Mouse (Mus musculus) liver, embryonic 16.5 days (tissue): ENCODE data around the gene Olfr575. TPM values are rescaled to one million over a fixed set of nuclear protein-coding genes. Genes with fewer than 3 reads are reported as not detected.

ENCODE experiments used
- ATAC-seq: fragments of 200-750 bp; cut with Nextera tagmentation; 2 replicates; pipeline ENCODE4 v1.8.0; 2017; ENCODE audit warnings: low read depth, mild to moderate bottlenecking, moderate number of reproducible peaks, moderate library complexity
- H3K27ac ChIP-seq: fragments of 300-500 bp; sonication (generic); 2 replicates; pipeline ENCODE4 v1.5.1; 2014; ENCODE audit warnings: mild to moderate bottlenecking, low read length
- H3K27me3 ChIP-seq: fragments of 300-500 bp; sonication (generic); 2 replicates; pipeline ENCODE4 v1.6.1; 2014; ENCODE audit warnings: low read depth, low read length, mixed read lengths; ENCODE audit not compliant: control insufficient read depth, insufficient read depth
- H3K36me3 ChIP-seq: fragments of 300-500 bp; sonication (generic); 2 replicates; pipeline ENCODE4 v1.6.1; 2014; ENCODE audit warnings: mild to moderate bottlenecking; ENCODE audit not compliant: control insufficient read depth, insufficient read depth
- H3K4me1 ChIP-seq: fragments of 300-500 bp; sonication (generic); 2 replicates; pipeline ENCODE4 v1.6.1; 2014; ENCODE audit warnings: low read depth, low read length, mixed read lengths; ENCODE audit not compliant: control insufficient read depth
- H3K4me2 ChIP-seq: fragments of 300-500 bp; sonication (generic); 2 replicates; pipeline ENCODE4 v1.6.1; 2014; ENCODE audit warnings: low read depth, low read length, mixed read lengths
- H3K4me3 ChIP-seq: fragments of 300-500 bp; sonication (generic); 2 replicates; pipeline ENCODE4 v1.5.1; 2014; ENCODE audit warnings: low read depth, mild to moderate bottlenecking, low read length
- H3K9ac ChIP-seq: fragments of 300-500 bp; sonication (generic); 2 replicates; pipeline ENCODE4 v1.6.1; 2014; ENCODE audit warnings: low read depth, low read length
- H3K9me3 ChIP-seq: fragments of 300-500 bp; sonication (generic); replicated peaks from 2 replicates; pipeline ENCODE4 v1.6.1; 2016; ENCODE audit warnings: low read length; ENCODE audit not compliant: control insufficient read depth
- WGBS: fragments of 180-500 bp; shearing (Covaris S2); extraction: QIAGEN DNeasy Blood & Tissue Kit; methylation state at CpG from one replicate; pipeline ENCODE4 v1.1.7; 2014; ENCODE audit not compliant: insufficient replicate concordance; 5-methylcytosine and 5-hydroxymethylcytosine counted together
- polyA plus RNA-seq: library from polyadenylated mRNA; unstranded; fragments of >200 nt; fragmentation: Nextera tagmentation; extraction: Ambion mirVana; gene quantifications from 2 replicates; pipeline ENCODE4 v1.2.1, GENCODE M21; 2015

The Olfr575 gene
- polyA plus RNA-seq, result not detected in 2 replicates

DNA sequence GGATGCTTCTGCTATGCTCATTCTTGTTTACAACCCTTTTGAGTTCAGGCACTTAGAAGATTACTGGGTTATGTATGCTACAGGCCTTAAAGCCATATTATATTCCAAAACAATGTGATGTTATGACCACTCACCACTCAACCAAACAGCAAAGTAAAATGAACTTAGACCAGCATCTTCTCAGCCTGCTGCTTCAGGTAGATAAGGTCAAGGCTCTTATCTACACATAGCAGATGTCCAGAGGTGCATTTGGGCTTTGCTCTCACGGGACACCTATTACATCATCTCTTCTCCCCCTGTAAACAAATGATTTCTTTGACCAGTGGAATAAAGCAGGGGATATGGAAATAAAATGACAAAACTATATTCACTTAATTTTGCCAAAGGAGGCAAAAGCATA is at the start of gene Olfr575:
TSS of gene Olfr575 (minus strand) at position 183 of the 400 bp plus-strand sequence.
- no peak within 1 kb of the TSS for H3K4me3 ChIP-seq
- no peaks in the 10 kb centered on the region for H3K4me1 ChIP-seq
- H3K9ac ChIP-seq, result no peak within 1 kb of the TSS
- H3K27ac ChIP-seq, result peak within 1 kb of the TSS; percentile 57
- H3K27me3 ChIP-seq, result no peaks in the 10 kb centered on the region
- no peaks in the 10 kb centered on the region for H3K36me3 ChIP-seq
- no peaks in the 10 kb centered on the region for H3K9me3 ChIP-seq
- no peak within 1 kb of the TSS for H3K4me2 ChIP-seq
- WGBS, result 7% methylated on average over 1 of the region's 1 CpGs
- ATAC-seq, result peak; percentile 94

DNA sequence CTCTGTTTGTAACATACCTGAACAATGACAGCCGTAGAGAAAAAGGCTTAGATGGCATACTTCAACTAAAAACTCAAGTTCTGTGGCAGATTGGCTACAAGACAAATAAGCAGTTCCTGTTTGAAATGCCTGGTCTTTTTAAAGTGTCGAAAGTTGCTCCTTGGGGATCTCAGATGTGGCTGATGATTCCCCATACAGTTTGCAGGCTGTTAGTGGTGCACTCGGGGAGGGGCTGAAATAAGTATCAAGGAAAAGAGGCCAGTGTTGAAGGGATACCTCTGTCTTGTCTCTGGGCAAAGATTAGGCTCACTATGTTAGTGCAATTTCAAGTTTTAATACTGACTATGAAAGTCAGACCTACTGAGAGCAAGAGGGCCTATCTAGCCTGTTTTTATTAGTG is 30.6 kb upstream of the Olfr575 start, which contains the start of gene Olfr578:
TSS of gene Olfr578 (minus strand) at position 101 of the 400 bp plus-strand sequence.
- 52% methylated on average over 3 of the region's 3 CpGs for WGBS
- Histone ChIP-seq H3K9ac (no peak within 1 kb of the TSS), H3K4me2 (no peak within 1 kb of the TSS), H3K27me3 (no peaks in the 10 kb centered on the region), H3K36me3 (no peaks in the 10 kb centered on the region), H3K27ac (no peak within 1 kb of the TSS), H3K4me1 (no peaks in the 10 kb centered on the region), H3K9me3 (no peaks in the 10 kb centered on the region), H3K4me3 (no peak within 1 kb of the TSS)
- no peak for ATAC-seq

DNA sequence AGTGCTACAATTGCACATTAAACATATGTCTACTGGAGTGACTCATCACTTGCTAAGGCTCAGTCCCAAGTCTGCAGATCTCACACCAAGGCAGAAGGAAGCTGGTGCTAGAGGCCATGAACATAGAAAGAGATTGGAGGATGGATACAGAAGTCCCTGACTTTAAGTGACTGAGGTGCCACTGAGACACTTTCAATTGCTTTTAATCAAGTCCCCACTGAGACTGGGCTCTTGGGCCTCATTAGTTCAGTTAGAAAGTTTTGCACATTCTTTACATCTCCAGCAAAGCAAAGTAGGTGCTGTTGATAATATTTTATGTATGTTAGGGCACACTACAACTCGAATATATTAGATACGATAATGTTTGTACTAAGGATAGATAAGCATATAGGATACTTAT is 17.3 kb upstream of the Olfr575 start, which contains the start of gene Olfr577:
TSS of gene Olfr577 (minus strand) at position 101 of the 400 bp plus-strand sequence.
- Histone ChIP-seq H3K27ac (no peak within 1 kb of the TSS), H3K9ac (no peak within 1 kb of the TSS), H3K4me2 (no peak within 1 kb of the TSS), H3K27me3 (no peaks in the 10 kb centered on the region), H3K9me3 (no peaks in the 10 kb centered on the region), H3K4me3 (no peak within 1 kb of the TSS), H3K4me1 (no peaks in the 10 kb centered on the region), H3K36me3 (no peaks in the 10 kb centered on the region)
- 69% methylated on average over 2 of the region's 2 CpGs for WGBS
- no peak for ATAC-seq

DNA sequence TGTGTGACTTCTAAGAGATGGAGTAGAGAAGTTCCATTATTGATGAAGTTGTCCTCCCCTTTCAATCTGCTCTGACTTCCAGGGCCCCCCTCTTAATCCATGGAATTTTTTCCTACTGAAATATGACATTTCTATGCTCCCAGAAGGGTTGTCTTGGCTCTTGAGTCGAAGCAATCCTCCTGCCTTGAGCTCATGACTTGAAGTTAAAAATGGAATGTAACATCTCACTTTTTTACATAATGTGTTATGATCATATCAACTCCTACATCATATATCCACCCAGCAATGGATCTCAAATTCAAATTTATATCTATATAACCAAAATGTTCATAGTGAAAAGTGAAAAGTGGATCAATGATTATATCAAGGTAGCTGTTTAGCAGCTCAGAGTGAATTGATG is 15.8 kb upstream of the Olfr575 start:
- Histone ChIP-seq H3K4me2 (no peak overlapping the region), H3K27me3 (no peaks in the 10 kb centered on the region), H3K27ac (no peak overlapping the region), H3K4me1 (no peaks in the 10 kb centered on the region), H3K4me3 (no peak overlapping the region), H3K9me3 (no peaks in the 10 kb centered on the region), H3K36me3 (no peaks in the 10 kb centered on the region), H3K9ac (no peak overlapping the region)
- ATAC-seq, result no peak
- WGBS, result 13% methylated on average over 1 of the region's 1 CpGs

DNA sequence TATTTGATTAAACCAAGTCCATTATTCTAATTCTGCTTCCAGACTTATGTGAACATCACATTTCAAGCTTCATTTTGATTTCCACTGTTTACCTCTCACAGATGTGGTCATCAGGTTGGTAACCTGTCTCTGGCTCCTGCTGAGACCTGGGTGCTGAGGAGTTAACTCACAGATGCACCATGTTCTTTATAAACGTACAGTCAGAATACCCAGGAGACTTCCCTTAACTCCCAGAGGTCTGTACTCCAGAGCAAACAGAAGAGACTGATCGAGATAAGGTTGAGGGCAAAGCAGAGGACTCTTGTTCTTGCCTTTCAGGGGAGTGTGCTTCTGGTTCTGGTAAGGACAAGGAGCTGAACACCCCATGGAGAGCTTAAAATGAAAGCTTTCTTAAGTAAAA is 3.8 kb upstream of the Olfr575 start, which contains the start of gene Olfr576:
TSS of gene Olfr576 (plus strand) at position 301 of the 400 bp plus-strand sequence.
- Histone ChIP-seq H3K4me3 (no peak within 1 kb of the TSS), H3K4me1 (no peaks in the 10 kb centered on the region), H3K9me3 (no peaks in the 10 kb centered on the region), H3K27ac (no peak within 1 kb of the TSS), H3K36me3 (no peaks in the 10 kb centered on the region), H3K4me2 (no peak within 1 kb of the TSS), H3K9ac (no peak within 1 kb of the TSS), H3K27me3 (no peaks in the 10 kb centered on the region)
- 12% methylated on average over 2 of the region's 2 CpGs for WGBS
- ATAC-seq, result no peak

DNA sequence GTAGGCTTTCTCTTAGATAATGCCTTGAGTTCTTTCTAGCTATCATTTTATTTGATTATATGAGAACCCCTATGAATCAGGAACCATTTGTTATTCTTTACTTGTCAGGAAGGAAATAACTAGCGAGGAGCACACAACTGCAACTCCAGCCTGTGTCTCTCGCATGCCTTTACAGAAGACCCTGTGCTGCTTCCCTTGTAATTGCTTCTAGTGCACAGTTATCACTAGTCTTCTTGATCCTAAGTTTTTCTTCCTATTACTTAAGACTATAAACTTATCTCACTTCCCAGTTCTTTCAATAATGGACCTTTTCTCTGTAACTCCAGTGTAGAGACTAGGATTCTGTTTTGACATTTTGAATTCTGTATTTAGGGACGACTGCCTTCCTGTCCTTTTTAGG is 438 bp downstream of the Olfr575 start:
- ATAC-seq, result peak; percentile 52; the same call in 1 of the 2 replicates
- peak overlapping the region; percentile 57 for H3K27ac ChIP-seq

DNA sequence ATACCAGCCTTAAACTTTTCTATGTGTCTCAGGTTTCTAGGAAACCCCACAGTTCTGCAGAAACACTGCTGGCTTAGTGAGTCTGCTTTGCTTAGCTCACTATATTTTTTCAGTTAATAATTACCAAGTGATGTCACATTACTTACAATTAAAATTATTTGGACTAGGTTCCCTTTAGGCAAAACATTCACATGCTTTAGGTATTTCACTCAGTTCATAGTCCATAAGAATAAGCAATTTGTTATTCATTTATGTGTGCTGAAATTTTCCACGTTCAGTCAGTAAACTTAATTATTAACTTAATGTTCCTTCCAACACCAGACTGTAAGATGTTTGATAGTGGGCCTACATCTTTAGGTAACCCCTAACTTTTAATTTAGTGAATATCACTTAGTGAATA is 7.8 kb downstream of the Olfr575 start:
- ATAC-seq, result no peak
- WGBS, result 52% methylated on average over 1 of the region's 1 CpGs
- no peaks in the 10 kb centered on the region for H3K4me1 ChIP-seq
- H3K4me3 ChIP-seq, result no peak overlapping the region
- no peak overlapping the region for H3K9ac ChIP-seq
- no peaks in the 10 kb centered on the region for H3K9me3 ChIP-seq
- H3K27me3 ChIP-seq, result no peaks in the 10 kb centered on the region
- H3K36me3 ChIP-seq, result no peaks in the 10 kb centered on the region
- no peak overlapping the region for H3K4me2 ChIP-seq
- H3K27ac ChIP-seq, result no peak overlapping the region

More for the DNA sequence above, 438 bp downstream of the Olfr575 start:
- H3K27me3 ChIP-seq, result no peaks in the 10 kb centered on the region
- WGBS, result 53% methylated on average over 3 of the region's 3 CpGs
- H3K9me3 ChIP-seq, result no peaks in the 10 kb centered on the region
- H3K4me1 ChIP-seq, result no peaks in the 10 kb centered on the region
- no peak overlapping the region for H3K9ac ChIP-seq
- no peak overlapping the region for H3K4me2 ChIP-seq
- H3K36me3 ChIP-seq, result no peaks in the 10 kb centered on the region
- no peak overlapping the region for H3K4me3 ChIP-seq

DNA sequence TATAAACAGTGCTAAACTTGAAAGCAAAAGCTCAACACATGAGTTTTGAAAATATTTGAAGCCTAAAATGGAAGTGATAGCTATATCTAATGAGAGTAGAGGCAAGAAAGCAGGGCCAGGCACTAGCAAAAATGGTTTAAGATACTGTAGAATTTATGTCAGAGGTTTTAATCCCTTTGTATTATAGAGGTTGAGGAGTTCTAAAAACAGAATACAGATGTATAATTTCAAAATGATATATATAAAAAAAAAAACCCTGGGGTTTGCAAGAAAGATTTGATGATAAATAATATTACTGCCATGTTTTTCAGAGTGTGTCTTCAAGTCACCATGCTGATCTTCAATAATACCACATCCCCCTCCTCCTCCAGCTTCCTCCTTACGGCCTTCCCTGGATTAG is 10.4 kb downstream of the Olfr575 start, which contains the start of gene Olfr574:
TSS of gene Olfr574 (plus strand) at position 301 of the 400 bp plus-strand sequence.
- Histone ChIP-seq H3K36me3 (no peaks in the 10 kb centered on the region), H3K4me2 (no peak within 1 kb of the TSS), H3K27me3 (no peaks in the 10 kb centered on the region), H3K9me3 (no peaks in the 10 kb centered on the region), H3K4me1 (no peaks in the 10 kb centered on the region), H3K9ac (no peak within 1 kb of the TSS), H3K27ac (no peak within 1 kb of the TSS), H3K4me3 (no peak within 1 kb of the TSS)
- 62% methylated on average over 1 of the region's 1 CpGs for WGBS
- ATAC-seq, result no peak

DNA sequence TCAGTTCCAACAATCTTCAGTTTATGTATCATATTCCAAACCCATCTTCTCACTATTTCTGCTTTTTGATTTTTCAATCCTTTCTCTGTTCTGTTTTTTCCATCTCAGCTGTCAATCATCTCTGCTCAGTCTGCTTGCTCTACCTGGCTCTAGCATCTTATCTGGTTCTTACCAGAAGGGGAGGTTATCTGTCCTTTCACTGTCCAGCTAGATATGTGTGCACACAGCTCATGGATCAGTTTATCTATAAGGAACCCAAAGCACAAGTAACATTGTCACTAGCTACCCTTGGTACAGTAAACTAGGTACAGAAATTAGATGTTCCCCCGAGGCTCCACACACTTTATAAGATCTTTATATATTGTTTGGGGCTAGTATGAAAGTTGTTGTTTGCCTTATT is 15.2 kb downstream of the Olfr575 start:
- Histone ChIP-seq H3K9me3 (no peaks in the 10 kb centered on the region), H3K9ac (no peak overlapping the region), H3K4me3 (no peak overlapping the region), H3K36me3 (no peaks in the 10 kb centered on the region), H3K27me3 (no peaks in the 10 kb centered on the region), H3K4me2 (no peak overlapping the region), H3K27ac (no peak overlapping the region), H3K4me1 (no peaks in the 10 kb centered on the region)
- WGBS, result 54% methylated on average over 1 of the region's 1 CpGs
- peak; percentile 87 for ATAC-seq
